Mouse (Mus musculus): ENCODE measurements at regions not wholly inside any gene's neighbourhood (a gene's known extent, or its start where the extent isn't known, plus 50 kb on each side); places are given as distances from the start of the nearest gene placed in this dataset.

DNA sequence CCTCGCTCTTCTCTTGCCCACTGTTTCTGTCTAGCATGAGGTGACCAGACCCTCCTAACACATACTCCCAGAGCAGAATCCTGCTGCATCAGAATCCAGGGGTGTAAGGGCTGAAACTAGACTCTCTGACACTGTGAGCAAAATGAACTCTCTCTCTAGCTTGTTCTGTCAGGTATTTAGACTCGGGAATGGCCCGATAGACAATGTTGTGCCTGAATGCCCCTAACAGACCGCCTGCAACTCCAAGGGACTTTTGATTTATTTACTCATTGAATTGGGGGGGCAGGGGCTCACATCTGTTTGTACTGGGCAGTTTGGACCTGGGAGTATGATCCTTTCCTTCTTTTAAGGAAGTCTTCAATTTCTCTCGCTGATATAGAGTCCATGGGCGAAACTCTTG lies 469.3 kb upstream of the Trpc7 start:
- no peak for DNase-seq (ENCODE audit: low spot score)
- Histone ChIP-seq H3K27ac (no peak overlapping the region), H3K4me3 (no peak overlapping the region), H3K4me1 (0 out of 2 replicates have a peak, but pooled peaks cover 4% of the 10 kb centered on the region), H3K36me3 (no peaks in the 10 kb centered on the region), H3K9me3 (replicated peaks) (no peaks in the 10 kb centered on the region), H3K27me3 (ENCODE audit: low read depth, poor library complexity, severe bottlenecking) (0 out of 2 replicates have a peak, but pooled peaks cover 5% of the 10 kb centered on the region)
- WGBS: 85% methylated on average over 6 of the region's 6 CpGs

DNA sequence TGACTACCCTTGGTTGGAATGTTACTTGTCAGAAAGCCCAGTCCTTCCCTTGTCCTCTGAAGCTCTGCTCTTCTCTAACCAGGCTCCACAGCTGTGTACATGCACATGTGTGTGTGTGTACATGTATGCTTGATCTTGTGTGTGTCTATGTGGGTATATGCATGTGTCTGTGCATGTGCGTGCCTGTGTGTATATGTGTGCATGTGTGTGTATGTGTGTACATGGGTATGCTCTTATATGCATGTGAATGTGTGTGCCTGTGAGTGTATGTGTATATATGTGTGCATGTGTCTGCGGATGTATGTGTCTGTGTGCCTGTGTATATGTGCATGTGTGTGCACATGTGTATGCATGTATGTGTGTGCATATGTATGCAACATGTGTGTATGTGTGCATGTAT lies 468.6 kb upstream of the Trpc7 start:
- Histone ChIP-seq H3K9me3 (replicated peaks) (no peaks in the 10 kb centered on the region), H3K36me3 (no peaks in the 10 kb centered on the region), H3K4me3 (no peak overlapping the region), H3K27me3 (ENCODE audit: low read depth, poor library complexity, severe bottlenecking) (0 out of 2 replicates have a peak, but pooled peaks cover 5% of the 10 kb centered on the region), H3K4me1 (0 out of 2 replicates have a peak, but pooled peaks cover 4% of the 10 kb centered on the region), H3K27ac (no peak overlapping the region)
- DNase-seq (ENCODE audit: low spot score): no peak
- WGBS: 95% methylated on average over 2 of the region's 2 CpGs

DNA sequence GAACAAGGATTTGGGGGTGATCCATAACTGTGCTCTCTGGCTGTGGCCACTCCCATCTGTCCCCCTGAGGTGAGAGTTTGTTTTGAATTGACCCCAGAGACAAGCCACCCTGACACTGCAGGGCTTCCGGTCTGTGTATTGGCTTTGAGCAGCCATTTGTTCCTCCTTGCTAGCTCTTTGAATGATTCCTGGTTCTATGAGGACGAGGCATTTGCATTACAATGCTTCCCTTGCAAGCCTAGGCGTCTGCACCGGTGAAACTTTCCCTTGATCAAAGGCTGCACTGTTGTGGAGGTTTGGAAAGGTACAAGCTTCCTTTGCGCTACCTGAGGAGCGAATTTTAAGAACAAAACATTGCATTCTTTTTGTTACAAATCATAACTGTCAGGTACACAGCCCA lies 466.8 kb upstream of the Trpc7 start:
- Histone ChIP-seq H3K36me3 (no peaks in the 10 kb centered on the region), H3K27ac (no peak overlapping the region), H3K27me3 (ENCODE audit: low read depth, poor library complexity, severe bottlenecking) (0 out of 2 replicates have a peak, but pooled peaks cover 5% of the 10 kb centered on the region), H3K4me1 (0 out of 2 replicates have a peak, but pooled peaks cover 2% of the 10 kb centered on the region), H3K9me3 (replicated peaks) (no peaks in the 10 kb centered on the region), H3K4me3 (no peak overlapping the region)
- DNase-seq (ENCODE audit: low spot score): no peak
- 20% methylated on average over 6 of the region's 6 CpGs for WGBS

DNA sequence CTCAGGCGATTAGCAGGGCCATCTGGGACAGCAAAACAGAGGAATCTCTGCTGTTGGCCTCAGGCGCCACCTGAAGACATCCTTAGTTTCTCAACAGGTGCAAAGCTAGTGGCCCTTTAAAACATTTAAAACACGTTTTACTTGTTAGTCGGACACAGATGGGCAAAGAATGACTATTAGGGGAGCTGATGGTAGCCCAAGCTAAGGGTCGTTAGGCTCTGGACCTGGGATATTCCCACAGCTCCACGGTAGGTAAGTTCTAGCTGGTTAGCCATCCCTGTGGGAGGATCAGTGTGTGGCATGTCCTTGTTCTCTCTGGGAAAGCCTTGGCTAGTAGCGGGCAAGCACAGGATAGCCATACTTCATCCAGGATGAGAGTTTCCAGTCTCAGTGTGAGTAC lies 465.5 kb upstream of the Trpc7 start:
- Histone ChIP-seq H3K36me3 (no peaks in the 10 kb centered on the region), H3K4me3 (no peak overlapping the region), H3K27ac (no peak overlapping the region), H3K4me1 (0 out of 2 replicates have a peak, but pooled peaks cover 2% of the 10 kb centered on the region), H3K27me3 (ENCODE audit: low read depth, poor library complexity, severe bottlenecking) (0 out of 2 replicates have a peak, but pooled peaks cover 5% of the 10 kb centered on the region), H3K9me3 (replicated peaks) (no peaks in the 10 kb centered on the region)
- no peak for DNase-seq (ENCODE audit: low spot score)
- 86% methylated on average over 7 of the region's 7 CpGs for WGBS

DNA sequence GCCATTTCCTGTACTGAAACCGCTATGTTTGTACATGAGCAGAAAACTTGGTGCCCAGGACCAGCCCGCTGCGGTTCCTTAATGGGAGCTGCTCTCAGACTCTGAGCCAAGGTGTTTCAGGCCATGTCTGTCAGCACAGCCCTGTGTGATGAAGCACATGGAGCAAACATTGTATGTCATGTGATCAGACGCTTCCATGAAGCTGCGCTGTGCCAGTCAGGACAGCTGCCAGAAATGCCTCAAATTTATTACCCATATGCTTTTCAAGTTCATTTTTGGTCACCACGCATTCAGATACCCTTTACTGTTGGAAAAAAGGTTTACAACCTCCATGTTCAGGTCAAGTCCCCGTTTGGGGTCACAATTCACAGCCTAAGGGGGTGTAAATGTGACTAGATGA lies 458.8 kb upstream of the Trpc7 start:
- H3K4me1 ChIP-seq: peaks cover 29% of the 10 kb centered on the region
- H3K27me3 ChIP-seq (ENCODE audit: low read depth, poor library complexity, severe bottlenecking): no peaks in the 10 kb centered on the region
- 0 out of 2 replicates have a peak overlapping the region, but pooled peaks have one; percentile 46 for H3K27ac ChIP-seq
- H3K9me3 ChIP-seq (replicated peaks): no peaks in the 10 kb centered on the region
- WGBS: 86% methylated on average over 7 of the region's 7 CpGs
- no peaks in the 10 kb centered on the region for H3K36me3 ChIP-seq
- DNase-seq (ENCODE audit: low spot score): no peak
- no peak overlapping the region for H3K4me3 ChIP-seq

DNA sequence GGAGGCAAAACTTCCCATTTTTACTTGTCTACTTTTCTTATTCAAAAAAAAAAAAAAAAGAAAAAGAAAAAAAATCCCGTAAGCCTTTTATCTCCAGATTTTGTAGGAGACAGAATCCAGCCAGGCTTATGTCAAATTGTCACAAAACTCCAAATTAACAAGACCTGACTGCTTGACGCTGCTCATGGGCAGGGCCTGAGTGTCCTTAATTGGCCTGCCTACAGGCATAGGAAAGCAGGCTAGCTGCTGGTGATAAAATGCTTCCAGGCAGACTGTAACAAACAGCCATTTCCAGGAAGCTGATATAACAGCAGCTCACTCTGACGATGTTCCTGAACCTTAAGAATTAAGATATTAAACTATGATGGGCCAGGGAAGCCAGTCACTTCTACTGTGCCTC lies 458.2 kb upstream of the Trpc7 start:
- H3K36me3 ChIP-seq: no peaks in the 10 kb centered on the region
- peak overlapping the region; percentile 46 for H3K27ac ChIP-seq
- no peak overlapping the region for H3K4me3 ChIP-seq
- H3K9me3 ChIP-seq (replicated peaks): no peaks in the 10 kb centered on the region
- peaks cover 29% of the 10 kb centered on the region for H3K4me1 ChIP-seq
- no peaks in the 10 kb centered on the region for H3K27me3 ChIP-seq (ENCODE audit: low read depth, poor library complexity, severe bottlenecking)
- DNase-seq (ENCODE audit: low spot score): no peak
- 41% methylated on average over 3 of the region's 3 CpGs for WGBS

DNA sequence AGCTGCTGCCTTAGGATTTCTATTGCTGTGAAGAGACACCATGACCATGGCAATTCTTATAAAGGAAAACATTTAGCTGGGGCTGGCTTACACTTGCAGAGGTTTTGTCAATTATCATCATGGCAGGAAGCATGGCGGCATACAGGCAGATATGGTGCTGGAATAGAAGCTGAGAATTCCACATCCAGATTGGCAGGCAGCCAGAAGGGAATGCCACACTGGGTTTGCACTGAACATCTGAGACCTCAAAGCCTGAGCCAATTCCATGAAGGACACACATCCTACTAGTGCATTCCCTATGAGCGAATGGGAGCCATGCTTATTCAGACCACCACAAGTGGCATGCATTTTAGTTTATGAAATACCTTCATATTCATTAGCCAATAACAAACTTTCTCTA lies 455.0 kb upstream of the Trpc7 start:
- Histone ChIP-seq H3K9me3 (replicated peaks) (no peaks in the 10 kb centered on the region), H3K27ac (no peak overlapping the region), H3K4me3 (no peak overlapping the region), H3K36me3 (no peaks in the 10 kb centered on the region), H3K27me3 (ENCODE audit: low read depth, poor library complexity, severe bottlenecking) (no peaks in the 10 kb centered on the region), H3K4me1 (peaks cover 29% of the 10 kb centered on the region)
- DNase-seq (ENCODE audit: low spot score): no peak
- 93% methylated on average over 2 of the region's 2 CpGs for WGBS

DNA sequence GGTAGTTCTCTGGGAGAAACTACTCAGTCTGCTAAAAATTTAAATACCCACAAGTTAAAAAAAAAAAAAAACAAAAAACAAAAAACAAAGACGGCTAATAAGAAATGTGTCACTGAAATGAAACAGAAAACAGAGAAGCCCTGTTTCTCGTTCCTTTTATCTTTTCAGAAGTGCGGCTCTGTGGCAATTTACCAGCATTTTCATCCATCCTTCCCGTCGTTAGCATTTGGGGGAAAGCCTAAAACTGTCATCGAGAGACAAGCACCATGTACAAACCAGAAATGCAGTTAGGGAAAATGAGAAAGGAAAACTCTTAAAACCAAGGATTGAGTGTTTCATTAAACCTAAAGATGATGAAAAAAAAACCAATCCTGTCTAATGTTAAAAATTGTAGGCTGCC lies 442.9 kb upstream of the Trpc7 start:
- Histone ChIP-seq H3K36me3 (no peaks in the 10 kb centered on the region), H3K4me3 (no peak overlapping the region), H3K27ac (no peak overlapping the region), H3K27me3 (ENCODE audit: low read depth, poor library complexity, severe bottlenecking) (no peaks in the 10 kb centered on the region; the same call in 1 of the 2 replicates), H3K4me1 (peaks cover 8% of the 10 kb centered on the region; the same call in 1 of the 2 replicates), H3K9me3 (replicated peaks) (no peaks in the 10 kb centered on the region)
- no peak for DNase-seq (ENCODE audit: low spot score)
- 44% methylated on average over 6 of the region's 6 CpGs for WGBS

DNA sequence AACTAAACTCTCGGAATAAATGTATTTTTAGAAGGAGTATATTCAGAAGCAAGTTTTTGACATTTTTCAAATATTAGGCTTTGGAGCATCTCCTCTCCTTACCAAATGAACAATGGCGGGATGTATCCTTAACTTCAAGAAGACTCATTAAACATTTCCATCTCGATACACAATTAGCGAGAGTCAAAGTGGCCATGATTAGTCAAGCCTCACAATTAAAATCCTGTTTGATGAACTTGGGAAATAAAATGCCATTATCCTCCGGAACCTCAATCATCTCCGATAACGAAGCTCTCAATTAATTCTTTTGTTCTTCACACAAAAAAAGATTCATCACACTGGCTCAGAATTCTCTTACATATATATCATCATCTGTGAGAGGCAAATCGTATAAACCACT lies 440.8 kb upstream of the Trpc7 start:
- no peak overlapping the region for H3K27ac ChIP-seq
- H3K27me3 ChIP-seq (ENCODE audit: low read depth, poor library complexity, severe bottlenecking): no peaks in the 10 kb centered on the region; the same call in 1 of the 2 replicates
- no peak overlapping the region for H3K4me3 ChIP-seq
- WGBS: 98% methylated on average over 8 of the region's 8 CpGs
- no peaks in the 10 kb centered on the region for H3K9me3 ChIP-seq (replicated peaks)
- H3K4me1 ChIP-seq: peaks cover 8% of the 10 kb centered on the region; the same call in 1 of the 2 replicates
- H3K36me3 ChIP-seq: no peaks in the 10 kb centered on the region
- DNase-seq (ENCODE audit: low spot score): no peak

DNA sequence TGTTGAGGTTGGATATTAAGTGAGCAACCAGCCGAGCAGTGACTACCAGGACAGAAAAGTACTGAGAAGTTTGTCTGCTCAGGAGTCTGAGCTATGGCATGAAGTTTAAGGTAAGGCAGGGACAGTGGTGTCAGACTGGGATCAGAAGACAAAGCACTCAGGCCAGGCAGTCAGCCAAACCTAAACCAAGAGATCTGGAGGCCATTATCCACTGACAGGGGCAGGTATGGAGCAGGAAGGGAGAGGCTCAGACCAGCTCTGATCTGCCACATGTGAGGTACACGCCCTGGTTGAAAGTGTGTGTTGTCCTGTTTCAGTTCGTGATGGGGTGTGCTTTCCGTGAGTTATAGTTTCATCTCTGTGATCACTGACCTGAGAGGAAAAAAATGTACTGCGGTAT lies 437.2 kb upstream of the Trpc7 start:
- H3K4me3 ChIP-seq: no peak overlapping the region
- DNase-seq (ENCODE audit: low spot score): no peak
- 95% methylated on average over 5 of the region's 5 CpGs for WGBS
- no peaks in the 10 kb centered on the region for H3K9me3 ChIP-seq (replicated peaks)
- H3K27me3 ChIP-seq (ENCODE audit: low read depth, poor library complexity, severe bottlenecking): no peaks in the 10 kb centered on the region
- no peak overlapping the region for H3K27ac ChIP-seq
- no peaks in the 10 kb centered on the region for H3K36me3 ChIP-seq
- H3K4me1 ChIP-seq: peaks cover 6% of the 10 kb centered on the region

DNA sequence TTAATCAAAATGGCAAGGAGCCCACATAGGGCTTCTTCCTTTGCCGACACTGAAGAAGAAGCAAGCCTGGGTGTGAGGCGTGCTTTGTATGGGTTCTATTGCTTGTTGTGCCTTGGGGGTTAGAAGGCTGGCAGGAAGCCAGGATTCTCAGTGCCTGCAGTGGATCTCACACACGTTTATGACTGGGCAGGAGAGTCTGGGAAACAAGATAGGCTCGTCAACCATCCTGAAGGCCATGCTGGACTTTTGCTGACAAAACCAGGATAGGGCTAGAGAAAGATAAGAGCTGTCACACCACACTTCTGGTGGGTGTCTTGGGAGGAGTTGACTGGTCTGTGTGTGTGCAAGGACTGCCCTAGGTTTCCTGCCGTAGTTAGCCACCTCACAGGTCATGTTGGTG lies 436.1 kb upstream of the Trpc7 start:
- no peak overlapping the region for H3K27ac ChIP-seq
- 74% methylated on average over 5 of the region's 5 CpGs for whole genome bisulfite sequencing
- no peaks in the 10 kb centered on the region for H3K9me3 ChIP-seq (replicated peaks)
- peaks cover 6% of the 10 kb centered on the region for H3K4me1 ChIP-seq
- H3K36me3 ChIP-seq: no peaks in the 10 kb centered on the region
- no peaks in the 10 kb centered on the region for H3K27me3 ChIP-seq (ENCODE audit: low read depth, poor library complexity, severe bottlenecking)
- no peak overlapping the region for H3K4me3 ChIP-seq
- DNase-seq (ENCODE audit: low spot score): no peak

DNA sequence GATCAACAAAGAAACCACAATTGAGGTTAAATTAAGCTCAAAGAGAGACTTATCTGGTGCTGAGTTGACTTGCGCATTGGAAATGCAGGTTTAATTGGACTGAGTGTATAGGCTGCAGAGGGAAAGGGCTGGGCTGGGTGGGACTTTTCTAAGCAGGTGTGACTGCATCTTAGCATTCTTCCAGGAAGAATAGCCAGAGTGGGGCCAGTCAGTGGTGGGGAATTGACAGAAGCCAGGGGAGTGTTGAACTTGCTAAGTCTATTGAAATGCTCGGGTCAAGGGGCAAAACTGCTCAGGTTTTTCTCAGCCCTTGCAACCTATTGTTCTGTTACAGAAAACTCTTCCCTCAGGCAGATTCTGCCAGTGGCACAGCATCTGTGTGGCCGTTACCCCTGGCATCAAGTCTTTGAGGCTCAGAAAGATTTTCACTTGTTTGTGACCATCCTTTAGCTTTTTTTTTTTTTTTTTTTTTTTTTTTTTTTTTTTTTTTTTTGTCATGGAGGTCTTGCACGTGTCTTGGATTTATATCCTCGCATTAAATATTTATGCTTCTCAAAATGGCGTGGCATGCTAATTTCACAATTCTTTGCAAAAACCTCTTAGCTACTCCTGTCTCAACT lies 429.6 kb upstream of the Trpc7 start:
- Histone ChIP-seq H3K27ac (no peak overlapping the region), H3K4me1 (peaks cover 5% of the 10 kb centered on the region), H3K27me3 (ENCODE audit: low read depth, poor library complexity, severe bottlenecking) (no peaks in the 10 kb centered on the region), H3K9me3 (replicated peaks) (no peaks in the 10 kb centered on the region), H3K4me3 (no peak overlapping the region), H3K36me3 (no peaks in the 10 kb centered on the region)
- no peak for DNase-seq (ENCODE audit: low spot score)
- 86% methylated on average over 6 of the region's 6 CpGs for WGBS

DNA sequence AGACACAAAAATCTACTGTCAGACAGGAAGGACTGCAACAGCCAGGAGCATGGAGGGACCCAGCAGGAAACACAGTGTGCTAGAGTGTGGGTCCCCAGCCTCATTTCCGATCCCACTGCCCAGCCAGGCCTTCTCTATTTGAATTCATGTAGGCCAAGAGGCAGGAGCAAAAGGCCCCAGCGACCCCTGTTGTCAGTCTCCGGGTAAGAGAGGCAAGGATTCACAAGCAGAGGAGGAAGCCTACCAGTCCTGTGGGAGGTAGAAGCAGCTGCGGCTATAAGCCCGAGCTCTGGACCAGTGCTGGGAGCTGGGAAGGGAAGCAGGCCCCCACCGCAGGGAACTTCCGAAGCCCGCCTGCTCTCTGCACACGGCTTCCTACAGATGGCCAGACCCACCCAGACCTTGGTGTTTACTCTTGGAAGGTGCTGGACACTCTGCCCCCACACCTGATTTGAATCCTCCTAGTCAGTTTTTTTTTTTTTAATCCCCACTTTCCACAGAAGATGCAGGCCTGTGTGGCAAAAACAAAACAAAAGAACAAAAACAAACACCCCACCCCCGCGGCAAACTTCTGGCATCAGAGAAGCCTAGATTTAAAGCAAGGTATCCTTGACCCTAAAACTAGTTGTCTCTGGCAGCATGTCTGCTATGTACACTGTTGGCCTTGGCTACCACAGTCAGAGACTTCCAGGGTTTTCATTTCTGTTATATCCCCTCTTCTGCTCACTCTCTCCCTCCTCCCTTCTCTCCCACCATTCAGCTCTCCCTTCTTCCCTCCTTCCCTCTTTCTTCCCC lies 420.6 kb upstream of the Trpc7 start:
- DNase-seq (ENCODE audit: low spot score): no peak
- Histone ChIP-seq H3K27me3 (ENCODE audit: low read depth, poor library complexity, severe bottlenecking) (no peaks in the 10 kb centered on the region), H3K27ac (peak overlapping the region; percentile 82), H3K4me3 (no peak overlapping the region), H3K9me3 (replicated peaks) (no peaks in the 10 kb centered on the region), H3K4me1 (peaks cover 23% of the 10 kb centered on the region), H3K36me3 (no peaks in the 10 kb centered on the region)
- 30% methylated on average over 11 of the region's 11 CpGs for WGBS
